Mouse (Mus musculus) lung, embryonic 14.5 days (tissue): ENCODE measurements around the gene Alkbh1. TPM values are rescaled to one million over a fixed set of nuclear protein-coding genes. Genes with fewer than 3 reads are reported as not detected.
A peak's percentile ranks its signal among the peaks of the same experiment; 100 is the strongest.

Experiments used
- ATAC-seq: fragments of 200-750 bp; cut with Nextera tagmentation; 2 replicates; pipeline ENCODE4 v1.8.0; 2017; ENCODE audit warnings: mild to moderate bottlenecking, moderate TSS enrichment, moderate library complexity; ENCODE audit not compliant: insufficient read depth
- DNase-seq: peaks from one replicate; pipeline ENCODE4 v3.0.0-alpha.2; 2015
- H3K27ac ChIP-seq: fragments of 300-500 bp; sonication (generic); 2 replicates; pipeline ENCODE4 v1.5.1; 2014; ENCODE audit warnings: low read depth, mild to moderate bottlenecking, moderate library complexity
- H3K27me3 ChIP-seq: fragments of 300-500 bp; sonication (generic); 2 replicates; pipeline ENCODE4 v1.6.1; 2014; ENCODE audit warnings: low read length, control low read depth; ENCODE audit not compliant: insufficient read depth
- H3K36me3 ChIP-seq: fragments of 300-500 bp; sonication (generic); 2 replicates; pipeline ENCODE4 v1.6.1; 2014; ENCODE audit warnings: control low read depth; ENCODE audit not compliant: insufficient read depth
- H3K4me1 ChIP-seq: fragments of 300-500 bp; sonication (generic); 2 replicates; pipeline ENCODE4 v1.6.1; 2014; ENCODE audit warnings: antibody characterized with exemption, control low read depth; ENCODE audit not compliant: insufficient read depth
- H3K4me2 ChIP-seq: fragments of 300-500 bp; sonication (generic); 2 replicates; pipeline ENCODE4 v1.6.1; 2014; ENCODE audit warnings: mild to moderate bottlenecking
- H3K4me3 ChIP-seq: fragments of 300-500 bp; sonication (generic); 2 replicates; pipeline ENCODE4 v1.5.1; 2014; ENCODE audit warnings: low read depth, low read length
- H3K9ac ChIP-seq: fragments of 300-500 bp; sonication (generic); 2 replicates; pipeline ENCODE4 v1.6.1; 2014
- H3K9me3 ChIP-seq: fragments of 300-500 bp; sonication (generic); 2 replicates; pipeline ENCODE4 v1.6.1; 2016; ENCODE audit warnings: low read depth, low read length, control low read depth
- CTCF ChIP-seq: IDR thresholded peaks from 2 replicates; pipeline ENCODE4 v1.5.1; 2016; ENCODE audit warnings: antibody characterized with exemption, low read depth
- WGBS: fragments of 180-500 bp; shearing (Covaris S2); extraction: QIAGEN DNeasy Blood & Tissue Kit; methylation state at CpG from one replicate; pipeline ENCODE4 v1.1.7; 2014; 5-methylcytosine and 5-hydroxymethylcytosine counted together
- microRNA-seq: library from miRNA; unstranded; fragments of <30 nt; microRNA quantifications from one replicate; pipeline ENCODE4, GENCODE M21; 2016; ENCODE audit warnings: borderline number of aligned reads
- polyA plus RNA-seq: library from polyadenylated mRNA; unstranded; fragments of >200 nt; fragmentation: Nextera tagmentation; extraction: Ambion mirVana; gene quantifications from 2 replicates; pipeline ENCODE4 v1.2.1, GENCODE M21; 2014

Gene Alkbh1
- polyA plus RNA-seq, 1 experiment from 2014 or later: 62.9 TPM

DNA sequence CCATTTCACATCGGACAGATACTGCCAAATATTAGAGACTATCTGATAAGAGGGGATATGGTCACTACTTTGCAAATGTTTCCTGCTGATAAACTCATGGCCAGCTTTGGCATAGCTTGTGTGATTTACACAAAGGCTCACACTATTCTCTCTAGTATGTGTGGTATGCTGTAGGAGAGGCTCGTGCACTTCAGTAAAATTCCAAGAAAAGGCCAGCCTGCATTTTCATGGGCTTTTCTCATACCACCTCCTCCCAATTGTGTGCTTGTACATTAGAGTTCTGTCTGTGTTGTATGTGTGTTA lies 62.5 kb downstream of the Alkbh1 start:
- no peak for TF ChIP-seq CTCF
- ATAC-seq: peak; percentile 77
- H3K9ac ChIP-seq: no peak overlapping the region
- no peaks in the 10 kb centered on the region for H3K9me3 ChIP-seq
- H3K27ac ChIP-seq: peak overlapping the region; percentile 73; the same call in 1 of the 2 replicates
- H3K4me1 ChIP-seq: peaks cover 11% of the 10 kb centered on the region
- DNase-seq: peak; percentile 39
- no peak overlapping the region for H3K4me2 ChIP-seq
- WGBS: 34% methylated on average over 2 of the region's 2 CpGs
- no peaks in the 10 kb centered on the region for H3K36me3 ChIP-seq
- no peak overlapping the region for H3K4me3 ChIP-seq
- no peaks in the 10 kb centered on the region for H3K27me3 ChIP-seq

DNA sequence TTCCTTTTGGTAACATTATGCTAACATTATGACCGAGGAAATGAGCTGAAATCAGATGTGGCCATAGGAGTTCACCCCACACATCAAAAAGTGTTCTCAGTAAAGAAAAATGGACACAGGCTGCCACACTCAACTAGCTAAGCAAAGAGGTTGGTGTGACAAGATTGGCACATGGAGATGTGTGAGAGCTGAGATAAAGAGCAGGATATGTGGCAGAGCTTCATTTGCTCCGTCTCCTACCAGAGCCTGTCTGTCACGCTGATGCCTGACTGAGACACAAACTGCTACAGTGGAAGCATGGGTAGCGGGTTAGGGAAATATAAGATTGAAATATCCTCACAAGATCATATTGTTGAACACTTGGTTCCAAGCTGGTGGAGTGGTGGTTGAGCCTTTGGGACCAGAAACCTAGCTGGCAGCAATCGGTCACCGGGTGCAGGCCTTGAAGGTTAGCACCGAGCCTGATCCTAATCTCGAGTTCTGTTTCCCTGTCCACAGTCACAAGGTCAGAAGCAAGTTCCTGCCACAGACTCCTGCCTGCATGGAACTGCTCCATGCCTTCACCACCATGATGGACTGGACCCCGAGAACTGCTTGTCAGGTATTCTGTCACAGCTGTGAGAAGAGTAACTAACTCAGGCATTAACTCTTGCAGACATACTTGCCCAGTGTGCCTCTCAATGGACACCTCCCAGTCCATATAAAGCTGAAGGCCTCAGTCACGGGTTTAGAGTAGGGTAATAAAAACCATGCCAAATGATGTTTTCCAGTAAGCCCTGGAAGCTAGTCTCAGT lies 63.0 kb downstream of the Alkbh1 start:
- peak; percentile 35; the same call in 1 of the 2 replicates for ATAC-seq
- Histone ChIP-seq H3K36me3 (no peaks in the 10 kb centered on the region), H3K27me3 (no peaks in the 10 kb centered on the region), H3K4me2 (no peak overlapping the region), H3K9me3 (no peaks in the 10 kb centered on the region), H3K27ac (peak overlapping the region; percentile 73; the same call in 1 of the 2 replicates), H3K9ac (no peak overlapping the region), H3K4me1 (peaks cover 6% of the 10 kb centered on the region), H3K4me3 (no peak overlapping the region)
- TF ChIP-seq CTCF: no peak
- 75% methylated on average over 10 of the region's 10 CpGs for WGBS
- no peak for DNase-seq

DNA sequence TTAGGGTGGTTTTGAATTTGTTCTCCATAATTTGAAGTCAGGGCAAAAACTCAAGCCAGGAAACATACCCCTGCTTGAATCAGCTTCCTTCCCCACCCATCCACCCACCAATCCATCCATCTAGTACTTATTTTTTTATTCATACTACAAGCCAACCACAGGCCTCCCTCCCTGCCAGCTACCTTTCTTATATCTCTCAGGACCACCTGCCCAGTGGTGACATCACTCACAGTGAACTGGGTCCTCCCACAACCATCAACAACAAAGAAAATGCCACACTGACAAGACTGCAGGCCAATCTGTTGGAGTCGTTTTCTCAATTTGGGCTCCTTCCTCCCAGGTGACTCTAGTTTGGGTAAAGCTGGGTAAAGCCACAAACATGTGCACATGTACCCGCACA lies 64.3 kb downstream of the Alkbh1 start:
- Histone ChIP-seq H3K4me1 (peaks cover 6% of the 10 kb centered on the region), H3K27ac (no peak overlapping the region), H3K9ac (no peak overlapping the region), H3K4me3 (no peak overlapping the region), H3K4me2 (no peak overlapping the region), H3K27me3 (no peaks in the 10 kb centered on the region), H3K9me3 (no peaks in the 10 kb centered on the region), H3K36me3 (no peaks in the 10 kb centered on the region)
- no peak for DNase-seq
- 85% methylated on average over 2 of the region's 2 CpGs for WGBS
- no peak for TF ChIP-seq CTCF
- no peak for ATAC-seq

Small RNA genes within 50 kb of the gene (microRNA-seq; reads per million reads assigned to microRNA genes)
- 48.0 reads per million, percentile 41 among the genes with 10 or more reads in this experiment for gene Mir3068

Other genes starting within 250 kb of the Alkbh1 start
- 1.1 and 1.8 TPM in 2 replicates for gene Samd15, start 244.3 kb downstream of the Alkbh1 start, polyA plus RNA-seq
- gene Tmed8, start 243.6 kb downstream of the Alkbh1 start, polyA plus RNA-seq: 3.5 and 4.0 TPM in 2 replicates
- gene Noxred1, start 205.3 kb downstream of the Alkbh1 start, polyA plus RNA-seq: 0.58 and 0.72 TPM in 2 replicates
- 42.4 and 46.1 TPM in 2 replicates for gene Vipas39, start 177.8 kb downstream of the Alkbh1 start, polyA plus RNA-seq
- gene Ahsa1, start 177.5 kb downstream of the Alkbh1 start, polyA plus RNA-seq: 192 and 199 TPM in 2 replicates
- gene Ism2, start 144.3 kb downstream of the Alkbh1 start, polyA plus RNA-seq: 0.70 and 1.1 TPM in 2 replicates
- 94.6 and 103 TPM in 2 replicates for gene Sptlc2, start 55.7 kb downstream of the Alkbh1 start, polyA plus RNA-seq
- 287 and 308 TPM in 2 replicates for gene Slirp, start 121 bp downstream of the Alkbh1 start, polyA plus RNA-seq
- gene Snw1, start 28.3 kb upstream of the Alkbh1 start, polyA plus RNA-seq: 126 and 131 TPM in 2 replicates
- not detected in 2 replicates for gene Gm5788, start 50.7 kb upstream of the Alkbh1 start, polyA plus RNA-seq
- gene Gm8300, start 70.3 kb upstream of the Alkbh1 start, polyA plus RNA-seq: not detected in 2 replicates
- not detected in 2 replicates for gene Oog1, start 158.7 kb upstream of the Alkbh1 start, polyA plus RNA-seq
- not detected in 2 replicates for gene Gm4027, start 174.9 kb upstream of the Alkbh1 start, polyA plus RNA-seq
- gene Gm16381, start 200.6 kb upstream of the Alkbh1 start, polyA plus RNA-seq: not detected in 2 replicates